Mouse (Mus musculus): Measurements from ENCODE around the gene Mapkap1.

DNA sequence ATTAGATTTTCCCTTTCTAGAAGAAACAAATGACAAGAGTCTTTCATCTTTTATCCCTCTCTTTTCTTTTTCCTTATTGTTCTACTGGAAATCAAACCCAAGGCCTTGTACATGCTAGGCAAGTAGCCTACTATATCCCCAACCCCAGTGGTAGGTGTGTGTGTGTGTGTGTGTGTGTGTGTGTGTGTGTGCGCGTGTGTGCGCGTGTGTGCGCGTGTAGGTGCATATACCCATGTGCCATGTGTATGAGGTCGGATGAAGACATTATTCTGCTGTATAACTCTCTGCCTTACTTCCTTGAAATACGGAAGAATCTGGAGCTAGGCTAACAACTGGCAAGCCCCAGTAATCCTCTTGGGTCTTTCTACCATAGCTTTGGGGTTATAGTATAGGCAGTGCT lies 24.1 kb downstream of the Mapkap1 start:
- TF ChIP-seq CTCF (IDR thresholded peaks at IDR 0.05; ENCODE audit: low read depth): no peak
- no peak for TF ChIP-seq EP300 (IDR thresholded peaks at IDR 0.05; ENCODE audit: low read depth)
